Mouse (Mus musculus): Measurements from ENCODE around the gene Tcf7l2. TPM values are rescaled to one million over a fixed set of nuclear protein-coding genes. Genes with fewer than 3 reads are reported as not detected.
A peak's percentile ranks its signal among the peaks of the same experiment; 100 is the strongest.

The Tcf7l2 gene
- total and polyA plus RNA-seq, 2 experiments, result 3.2 to 14.6 TPM

DNA sequence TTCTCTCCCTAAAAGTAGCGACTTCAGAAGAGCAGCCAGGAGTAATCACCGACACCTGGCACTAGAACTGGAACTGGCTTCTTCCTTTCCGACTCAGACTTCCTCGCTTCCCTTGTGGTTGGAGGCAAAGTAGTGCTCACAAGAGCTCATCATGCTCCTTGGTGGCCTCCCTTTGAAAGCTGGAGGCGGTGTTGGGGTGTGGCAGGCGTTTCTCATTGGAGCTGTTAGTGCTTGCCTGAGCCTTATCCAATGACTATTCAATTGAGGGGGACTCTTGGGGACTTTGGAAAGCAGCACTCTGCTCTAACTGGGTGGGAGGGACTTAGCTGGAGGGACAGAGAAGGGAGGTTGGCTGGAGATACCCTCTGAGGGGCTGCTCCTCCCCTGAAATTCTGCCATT, 9.1 kb upstream of the Tcf7l2 start:
- no peak for DNase-seq (ENCODE audit: extremely low read depth, low read depth, low spot score)
- TF ChIP-seq POLR2A (IDR thresholded peaks at IDR 0.05; ENCODE audit: extremely low read depth, insufficient read depth, low read length) (no peak), CTCF (IDR thresholded peaks at IDR 0.05; ENCODE audit: low read depth, low read length) (no peak)
- no peak overlapping the region for H3K9ac ChIP-seq (ENCODE audit: low read depth, low read length)

DNA sequence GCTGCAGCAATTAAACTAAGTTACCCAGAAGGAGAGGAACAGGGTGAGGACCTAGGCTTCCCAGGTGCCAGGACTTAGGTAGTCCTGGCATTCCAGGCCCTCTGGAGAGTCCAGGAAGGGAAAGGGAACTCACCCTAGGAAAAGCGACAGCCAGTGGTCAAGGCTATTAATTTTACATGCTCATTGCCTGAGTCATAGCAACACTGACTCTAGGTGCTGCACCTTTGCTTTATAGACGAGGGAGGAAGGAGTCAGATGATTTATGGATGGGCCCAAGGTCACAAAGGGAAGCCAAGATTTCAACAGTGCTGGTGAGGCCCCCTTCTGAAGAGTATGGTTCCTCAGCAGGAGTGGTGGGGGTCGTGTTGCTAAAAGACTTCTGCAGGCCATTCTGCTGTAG, 8.6 kb upstream of the Tcf7l2 start:
- no peak for DNase-seq (ENCODE audit: extremely low read depth, low read depth, low spot score)
- Histone ChIP-seq H3K4me3 (ENCODE audit: insufficient read depth, low read depth, low read length) (no peak overlapping the region), H3K9ac (ENCODE audit: low read depth, low read length) (no peak overlapping the region), H3K36me3 (ENCODE audit: control insufficient read depth, insufficient read depth, low read length) (no peaks in the 10 kb centered on the region), H3K27me3 (ENCODE audit: control insufficient read depth, insufficient read depth, low read length) (no peaks in the 10 kb centered on the region), H3K27ac (replicated peaks; ENCODE audit: insufficient read depth, low read depth, low read length) (no peak overlapping the region), H3K79me2 (ENCODE audit: control insufficient read depth, insufficient read depth, low read length) (no peaks in the 10 kb centered on the region), H3K4me1 (ENCODE audit: control insufficient read depth, insufficient read depth, low read length) (no peaks in the 10 kb centered on the region)
- no peak for TF ChIP-seq POLR2A (IDR thresholded peaks at IDR 0.05; ENCODE audit: extremely low read depth, insufficient read depth, low read length)
- no peak for TF ChIP-seq CTCF (IDR thresholded peaks at IDR 0.05; ENCODE audit: low read depth, low read length)
- 83% methylated on average over 3 of the region's 3 CpGs for WGBS

More for the DNA sequence above, 9.1 kb upstream of the Tcf7l2 start:
- no peaks in the 10 kb centered on the region for H3K79me2 ChIP-seq (ENCODE audit: control insufficient read depth, insufficient read depth, low read length)
- H3K27ac ChIP-seq (replicated peaks; ENCODE audit: insufficient read depth, low read depth, low read length), result no peak overlapping the region
- H3K36me3 ChIP-seq (ENCODE audit: control insufficient read depth, insufficient read depth, low read length), result no peaks in the 10 kb centered on the region
- H3K4me3 ChIP-seq (ENCODE audit: insufficient read depth, low read depth, low read length), result no peak overlapping the region
- 95% methylated on average over 6 of the region's 6 CpGs for WGBS
- H3K4me1 ChIP-seq (ENCODE audit: control insufficient read depth, insufficient read depth, low read length), result no peaks in the 10 kb centered on the region
- no peaks in the 10 kb centered on the region for H3K27me3 ChIP-seq (ENCODE audit: control insufficient read depth, insufficient read depth, low read length)

DNA sequence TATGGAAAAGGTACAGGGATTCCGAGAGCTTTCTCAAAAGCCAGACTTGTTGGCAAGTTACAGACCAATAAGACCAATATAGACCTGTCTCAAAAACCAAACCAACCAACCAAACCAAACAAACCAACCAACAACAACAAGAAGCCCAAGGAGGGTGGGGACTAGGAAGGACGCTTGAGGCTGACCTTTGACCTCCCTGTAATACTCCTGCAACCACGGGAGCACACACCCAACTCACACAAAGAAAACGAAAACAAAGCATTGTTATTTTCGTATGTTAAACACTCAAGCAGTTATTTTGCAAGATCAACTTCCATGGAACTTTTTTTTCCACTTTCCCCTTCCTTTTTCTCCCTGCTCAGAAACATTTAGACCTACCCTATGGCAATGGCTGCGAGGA, 5.6 kb upstream of the Tcf7l2 start:
- no peak for DNase-seq (ENCODE audit: extremely low read depth, low read depth, low spot score)
- H3K27ac ChIP-seq (replicated peaks; ENCODE audit: insufficient read depth, low read depth, low read length), result no peak overlapping the region
- H3K4me3 ChIP-seq (ENCODE audit: insufficient read depth, low read depth, low read length), result no peak overlapping the region
- H3K36me3 ChIP-seq (ENCODE audit: control insufficient read depth, insufficient read depth, low read length), result no peaks in the 10 kb centered on the region
- no peaks in the 10 kb centered on the region for H3K27me3 ChIP-seq (ENCODE audit: control insufficient read depth, insufficient read depth, low read length)
- no peaks in the 10 kb centered on the region for H3K79me2 ChIP-seq (ENCODE audit: control insufficient read depth, insufficient read depth, low read length)
- no peaks in the 10 kb centered on the region; the same call in 1 of the 2 replicates for H3K4me1 ChIP-seq (ENCODE audit: control insufficient read depth, insufficient read depth, low read length)
- TF ChIP-seq CTCF (IDR thresholded peaks at IDR 0.05; ENCODE audit: low read depth, low read length) (no peak), POLR2A (IDR thresholded peaks at IDR 0.05; ENCODE audit: extremely low read depth, insufficient read depth, low read length) (no peak)
- H3K9ac ChIP-seq (ENCODE audit: low read depth, low read length), result no peak overlapping the region
- WGBS, result 56% methylated on average over 6 of the region's 6 CpGs

DNA sequence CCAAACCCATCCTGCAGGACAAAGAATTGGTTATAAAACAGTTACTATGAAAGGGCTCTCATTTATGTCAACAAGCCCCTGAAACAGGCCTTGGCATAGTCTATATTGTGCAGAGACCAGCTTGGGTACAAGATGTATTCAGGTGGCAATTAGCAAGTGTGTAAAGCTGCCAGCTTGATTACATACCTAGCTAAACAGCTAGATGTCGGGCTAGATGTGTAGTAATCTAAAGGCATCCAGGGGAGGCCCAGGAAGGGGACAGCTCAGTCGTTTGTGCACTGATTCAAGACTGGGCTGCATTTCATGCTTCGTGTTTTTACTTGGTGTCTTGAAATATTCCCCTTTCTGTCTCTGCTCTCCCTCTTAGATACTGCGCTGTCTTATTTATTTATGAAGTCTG, 1.9 kb upstream of the Tcf7l2 start:
- DNase-seq (ENCODE audit: extremely low read depth, low read depth, low spot score), result no peak
- TF ChIP-seq POLR2A (IDR thresholded peaks at IDR 0.05; ENCODE audit: extremely low read depth, insufficient read depth, low read length) (no peak), CTCF (IDR thresholded peaks at IDR 0.05; ENCODE audit: low read depth, low read length) (no peak)
- no peaks in the 10 kb centered on the region; the same call in 1 of the 2 replicates for H3K79me2 ChIP-seq (ENCODE audit: control insufficient read depth, insufficient read depth, low read length)
- H3K27ac ChIP-seq (replicated peaks; ENCODE audit: insufficient read depth, low read depth, low read length), result no peak overlapping the region
- H3K4me3 ChIP-seq (ENCODE audit: insufficient read depth, low read depth, low read length), result no peak overlapping the region
- H3K27me3 ChIP-seq (ENCODE audit: control insufficient read depth, insufficient read depth, low read length), result no peaks in the 10 kb centered on the region
- 79% methylated on average over 4 of the region's 4 CpGs for WGBS
- no peaks in the 10 kb centered on the region; the same call in 1 of the 2 replicates for H3K4me1 ChIP-seq (ENCODE audit: control insufficient read depth, insufficient read depth, low read length)
- no peaks in the 10 kb centered on the region for H3K36me3 ChIP-seq (ENCODE audit: control insufficient read depth, insufficient read depth, low read length)
- no peak overlapping the region for H3K9ac ChIP-seq (ENCODE audit: low read depth, low read length)

DNA sequence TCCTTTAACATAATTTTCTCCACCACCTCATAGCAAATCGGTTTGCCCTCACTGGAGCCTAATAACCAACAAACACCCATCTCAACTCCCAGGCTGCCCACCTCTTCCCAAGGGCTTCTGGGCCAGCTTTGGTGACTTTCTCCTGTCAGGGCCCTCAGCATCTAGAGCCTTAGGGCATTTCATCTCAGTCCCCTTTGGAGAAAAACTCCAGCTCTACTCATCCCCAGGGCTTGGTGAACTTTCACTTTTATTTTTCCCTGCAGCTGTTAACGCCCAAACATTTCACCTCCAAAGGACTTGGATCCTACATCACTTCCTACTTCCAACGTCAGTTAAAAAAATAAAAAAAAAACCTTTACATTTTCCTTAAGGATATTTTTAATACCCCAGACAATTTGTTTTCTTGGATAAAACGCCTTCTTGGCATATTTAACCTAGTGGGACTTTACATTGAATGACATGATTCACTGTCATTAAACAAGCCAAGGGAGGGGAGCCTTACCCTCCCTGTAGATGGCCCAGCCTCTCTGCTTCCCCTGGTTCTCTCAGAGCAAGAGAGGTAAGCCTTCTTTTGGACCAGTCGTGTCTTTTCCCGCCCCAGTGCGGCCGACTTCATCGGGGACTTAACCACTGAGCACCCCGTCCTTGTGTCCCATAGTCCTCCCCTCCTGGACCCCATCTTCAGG, 724 bp upstream of the Tcf7l2 start:
- WGBS, result 7% methylated on average over 10 of the region's 10 CpGs
- Histone ChIP-seq H3K9ac (ENCODE audit: low read depth, low read length) (peak overlapping the region; percentile 73), H3K27me3 (ENCODE audit: control insufficient read depth, insufficient read depth, low read length) (no peaks in the 10 kb centered on the region), H3K36me3 (ENCODE audit: control insufficient read depth, insufficient read depth, low read length) (no peaks in the 10 kb centered on the region), H3K4me1 (ENCODE audit: control insufficient read depth, insufficient read depth, low read length) (peaks cover 4% of the 10 kb centered on the region), H3K79me2 (ENCODE audit: control insufficient read depth, insufficient read depth, low read length) (peaks cover 4% of the 10 kb centered on the region; the same call in 1 of the 2 replicates), H3K4me3 (ENCODE audit: insufficient read depth, low read depth, low read length) (peak overlapping the region; percentile 66), H3K27ac (replicated peaks; ENCODE audit: insufficient read depth, low read depth, low read length) (peak overlapping the region; percentile 83)
- TF ChIP-seq CTCF (IDR thresholded peaks at IDR 0.05; ENCODE audit: low read depth, low read length), result no peak
- TF ChIP-seq POLR2A (IDR thresholded peaks at IDR 0.05; ENCODE audit: extremely low read depth, insufficient read depth, low read length), result no peak
- DNase-seq (ENCODE audit: extremely low read depth, low read depth, low spot score), result peak; percentile 53

DNA sequence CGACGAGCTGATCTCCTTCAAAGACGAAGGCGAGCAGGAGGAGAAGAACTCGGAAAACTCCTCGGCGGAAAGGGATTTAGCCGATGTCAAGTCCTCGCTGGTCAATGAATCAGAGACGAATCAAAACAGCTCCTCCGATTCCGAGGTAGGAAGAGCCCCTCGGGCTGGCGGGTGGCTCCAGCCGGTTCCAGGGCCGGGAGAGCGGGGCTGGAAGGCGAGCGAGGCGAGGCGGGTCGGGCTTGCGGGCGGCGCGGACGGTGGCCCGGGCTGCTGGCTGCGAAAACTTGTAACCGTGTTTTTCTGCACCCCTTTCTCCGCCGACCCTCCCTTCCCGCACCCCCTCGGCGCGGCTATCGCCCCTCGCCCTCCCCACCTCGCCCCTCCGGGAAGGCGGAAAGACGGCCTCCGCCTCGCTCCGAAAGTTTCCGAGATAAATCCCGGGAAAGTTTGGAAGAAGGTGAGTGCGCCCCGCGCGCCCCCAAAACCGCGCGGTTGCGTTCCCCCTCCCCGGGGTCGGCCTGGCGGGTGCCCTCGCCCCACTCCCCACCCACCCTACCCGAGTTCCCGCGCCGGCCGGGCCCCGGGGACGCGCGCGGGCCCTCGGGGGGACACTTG, 873 bp downstream of the Tcf7l2 start:
- Histone ChIP-seq H3K27me3 (ENCODE audit: control insufficient read depth, insufficient read depth, low read length) (no peaks in the 10 kb centered on the region), H3K9ac (ENCODE audit: low read depth, low read length) (peak overlapping the region; percentile 99), H3K27ac (replicated peaks; ENCODE audit: insufficient read depth, low read depth, low read length) (peak overlapping the region; percentile 98), H3K4me1 (ENCODE audit: control insufficient read depth, insufficient read depth, low read length) (peaks cover 4% of the 10 kb centered on the region), H3K36me3 (ENCODE audit: control insufficient read depth, insufficient read depth, low read length) (peaks cover 9% of the 10 kb centered on the region), H3K4me3 (ENCODE audit: insufficient read depth, low read depth, low read length) (peak overlapping the region; percentile 94), H3K79me2 (ENCODE audit: control insufficient read depth, insufficient read depth, low read length) (peaks cover 14% of the 10 kb centered on the region)
- no peak for TF ChIP-seq POLR2A (IDR thresholded peaks at IDR 0.05; ENCODE audit: extremely low read depth, insufficient read depth, low read length)
- no peak for TF ChIP-seq CTCF (IDR thresholded peaks at IDR 0.05; ENCODE audit: low read depth, low read length)
- no peak for DNase-seq (ENCODE audit: extremely low read depth, low read depth, low spot score)
- under 1% methylated on average over 64 of the region's 70 CpGs for WGBS

Measured in liver, adult 2 months (tissue).